Mouse (Mus musculus) midbrain, postnatal 0 days (tissue): ENCODE results near the gene Add2. TPM values are rescaled to one million over a fixed set of nuclear protein-coding genes. Genes with fewer than 3 reads are reported as not detected.

Source experiments
- ATAC-seq: fragments of 200-750 bp; cut with Nextera tagmentation; 2 replicates; pipeline ENCODE4 v1.8.0; 2017; ENCODE audit warnings: moderate number of reproducible peaks, mild to moderate bottlenecking, moderate TSS enrichment, moderate library complexity; ENCODE audit not compliant: low FRiP score
- DNase-seq: peaks from one replicate; pipeline ENCODE4 v3.0.0-alpha.2; 2015; ENCODE audit warnings: low spot score
- H3K27ac ChIP-seq: fragments of 300-500 bp; sonication (generic); 2 replicates; pipeline ENCODE4 v1.5.1; 2014; ENCODE audit warnings: low read depth, mild to moderate bottlenecking, low read length, mixed read lengths
- H3K27me3 ChIP-seq: fragments of 300-500 bp; sonication (generic); 2 replicates; pipeline ENCODE4 v1.6.1; 2014; ENCODE audit warnings: low read length, control low read depth, mixed read lengths; ENCODE audit not compliant: insufficient read depth
- H3K36me3 ChIP-seq: fragments of 300-500 bp; sonication (generic); 2 replicates; pipeline ENCODE4 v1.6.1; 2014; ENCODE audit warnings: low read length, control low read depth, mixed read lengths; ENCODE audit not compliant: insufficient read depth
- H3K4me1 ChIP-seq: fragments of 300-500 bp; sonication (generic); 2 replicates; pipeline ENCODE4 v1.6.1; 2014; ENCODE audit warnings: mild to moderate bottlenecking, control low read depth, antibody characterized with exemption, low read length, mixed read lengths; ENCODE audit not compliant: insufficient read depth
- H3K4me2 ChIP-seq: fragments of 300-500 bp; sonication (generic); 2 replicates; pipeline ENCODE4 v1.6.1; 2014; ENCODE audit warnings: low read depth, mild to moderate bottlenecking, low read length, mixed read lengths; ENCODE audit not compliant: poor library complexity, severe bottlenecking
- H3K4me3 ChIP-seq: fragments of 300-500 bp; sonication (generic); 2 replicates; pipeline ENCODE4 v1.5.1; 2014; ENCODE audit warnings: low read depth, mild to moderate bottlenecking, low read length, moderate library complexity
- H3K9ac ChIP-seq: fragments of 300-500 bp; sonication (generic); replicated peaks from 2 replicates; pipeline ENCODE4 v1.6.1; 2014; ENCODE audit warnings: mild to moderate bottlenecking, low read length, moderate library complexity, mixed read lengths; ENCODE audit not compliant: poor library complexity, severe bottlenecking
- H3K9me3 ChIP-seq: fragments of 300-500 bp; sonication (generic); 2 replicates; pipeline ENCODE4 v1.6.1; 2016; ENCODE audit warnings: low read length, control low read depth
- CTCF ChIP-seq: IDR thresholded peaks from 2 replicates; pipeline ENCODE4 v1.5.1; 2016; ENCODE audit warnings: antibody characterized with exemption, mild to moderate bottlenecking
- WGBS: fragments of 180-500 bp; shearing (Covaris S2); extraction: QIAGEN DNeasy Blood & Tissue Kit; methylation state at CpG from one replicate; pipeline ENCODE4 v1.1.7; 2014; 5-methylcytosine and 5-hydroxymethylcytosine counted together
- polyA plus RNA-seq: library from polyadenylated mRNA; unstranded; fragments of >200 nt; fragmentation: Nextera tagmentation; extraction: Ambion mirVana; gene quantifications from 2 replicates; pipeline ENCODE4 v1.2.1, GENCODE M21; 2015
- total RNA-seq: library from RNA; depleted of rRNA; stranded (reverse); fragments of >200 nt; gene quantifications from 2 replicates; pipeline ENCODE4 v1.2.3, GENCODE M21; 2014; rRNA removed

Gene Add2
- total and polyA plus RNA-seq, 2 experiments from 2014 or later = 124 to 159 TPM

GRCm38 (mm10) chr6:86161586-86161985 lies 133.1 kb downstream of the Add2 start:
- H3K9me3 ChIP-seq = no peaks in the 10 kb centered on the region
- H3K9ac ChIP-seq = no peak overlapping the region
- H3K4me3 ChIP-seq = no peak overlapping the region
- H3K36me3 ChIP-seq = no peaks in the 10 kb centered on the region
- DNase-seq = no peak
- 61% methylated on average over 7 of the region's 7 CpGs for WGBS
- H3K27ac ChIP-seq = no peak overlapping the region
- H3K4me2 ChIP-seq = no peak overlapping the region
- H3K27me3 ChIP-seq = no peaks in the 10 kb centered on the region
- no peak for TF ChIP-seq CTCF
- ATAC-seq = no peak
- no peaks in the 10 kb centered on the region for H3K4me1 ChIP-seq

- TF ChIP-seq CTCF = no peak
- no peak for ATAC-seq
- H3K27ac ChIP-seq = no peak overlapping the region
Observed at GRCm38 (mm10) chr6:86164028-86164427, 135.5 kb downstream of the Add2 start.

DNA sequence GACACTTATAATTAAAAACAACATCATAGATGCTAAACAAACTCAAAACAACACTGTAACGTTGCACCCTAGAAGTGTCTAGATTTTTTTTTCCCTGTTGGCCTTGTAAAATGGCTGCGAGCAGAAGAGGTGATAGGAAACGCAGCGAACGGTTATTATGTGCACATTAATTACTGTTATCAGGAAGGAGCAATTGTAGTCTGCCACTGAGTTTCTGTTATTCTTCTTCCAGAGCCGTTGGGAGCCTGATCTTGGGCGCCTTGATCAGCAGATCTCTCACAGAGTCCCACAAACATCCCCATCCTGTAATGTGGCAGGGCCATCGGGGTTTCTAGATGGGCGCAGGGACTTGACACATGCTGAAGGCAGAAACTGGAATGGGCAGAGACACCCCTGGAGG lies 137.9 kb downstream of the Add2 start:
- no peak for TF ChIP-seq CTCF
- WGBS = 76% methylated on average over 9 of the region's 9 CpGs
- Histone ChIP-seq H3K4me2 (no peak overlapping the region), H3K27me3 (no peaks in the 10 kb centered on the region), H3K9ac (no peak overlapping the region), H3K36me3 (no peaks in the 10 kb centered on the region), H3K9me3 (no peaks in the 10 kb centered on the region), H3K4me3 (no peak overlapping the region), H3K4me1 (no peaks in the 10 kb centered on the region), H3K27ac (no peak overlapping the region)
- DNase-seq (no peak), ATAC-seq (no peak)

More at GRCm38 (mm10) chr6:86164028-86164427, 135.5 kb downstream of the Add2 start:
- 46% methylated on average over 3 of the region's 3 CpGs for WGBS
- Histone ChIP-seq H3K4me1 (no peaks in the 10 kb centered on the region), H3K4me2 (no peak overlapping the region), H3K9me3 (no peaks in the 10 kb centered on the region), H3K9ac (no peak overlapping the region), H3K27me3 (no peaks in the 10 kb centered on the region), H3K4me3 (no peak overlapping the region), H3K36me3 (no peaks in the 10 kb centered on the region)
- DNase-seq = no peak

DNA sequence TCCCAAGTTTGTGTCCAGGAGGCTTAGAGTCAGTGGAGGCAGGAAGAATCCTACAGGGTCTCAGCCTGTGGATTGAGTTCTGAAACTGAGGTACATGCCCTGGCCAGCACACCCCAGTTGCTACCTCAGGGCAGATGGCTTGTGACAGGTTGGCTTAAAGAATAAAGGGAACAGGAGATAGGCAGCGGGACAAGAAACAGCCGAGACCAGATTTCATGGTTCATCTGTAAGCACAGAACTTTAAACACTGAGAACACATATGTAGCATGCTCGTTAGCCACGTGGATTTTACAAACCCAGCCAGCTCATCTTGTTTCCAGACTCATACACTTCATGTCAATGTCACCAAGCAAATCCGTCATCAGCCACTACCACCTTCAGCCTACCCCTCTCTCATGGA lies 139.4 kb downstream of the Add2 start:
- 74% methylated on average over 5 of the region's 5 CpGs for WGBS
- Histone ChIP-seq H3K36me3 (no peaks in the 10 kb centered on the region), H3K27me3 (no peaks in the 10 kb centered on the region), H3K4me2 (no peak overlapping the region), H3K4me1 (no peaks in the 10 kb centered on the region), H3K4me3 (no peak overlapping the region), H3K9ac (no peak overlapping the region), H3K27ac (no peak overlapping the region), H3K9me3 (no peaks in the 10 kb centered on the region)
- TF ChIP-seq CTCF = no peak
- ATAC-seq (no peak), DNase-seq (no peak)

DNA sequence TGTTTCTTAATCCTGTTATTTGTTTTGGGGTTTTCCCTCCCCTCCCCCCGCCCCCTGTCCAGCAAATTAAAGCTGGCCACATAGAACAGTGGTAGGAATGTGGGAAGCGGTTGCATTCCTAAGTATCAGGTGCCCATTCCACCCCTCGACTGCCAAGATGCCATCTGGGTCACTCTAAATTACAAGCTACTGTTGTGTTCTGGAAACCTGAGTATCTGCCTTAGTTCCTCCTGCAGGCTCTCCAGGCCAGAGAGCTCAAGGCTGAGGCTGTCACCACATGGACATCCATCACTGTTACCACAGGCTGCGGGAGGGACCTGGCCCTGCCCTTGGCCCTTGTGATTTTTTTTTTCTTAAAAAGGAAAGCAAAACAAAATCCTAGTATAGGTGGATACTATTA lies 140.7 kb downstream of the Add2 start:
- TF ChIP-seq CTCF = no peak
- Histone ChIP-seq H3K9ac (no peak overlapping the region), H3K4me3 (no peak overlapping the region), H3K27me3 (no peaks in the 10 kb centered on the region), H3K4me1 (no peaks in the 10 kb centered on the region), H3K36me3 (no peaks in the 10 kb centered on the region), H3K27ac (no peak overlapping the region), H3K9me3 (no peaks in the 10 kb centered on the region), H3K4me2 (no peak overlapping the region)
- ATAC-seq = no peak
- DNase-seq = no peak
- WGBS = 64% methylated on average over 4 of the region's 4 CpGs

Other genes with a start within 250 kb of the Add2 start
- 1.1 TPM in 1 of 2 replicates, not detected in the other for gene Nat8f6, start 207.7 kb upstream of the Add2 start, total RNA-seq
- gene Nat8f6, start 207.7 kb upstream of the Add2 start, polyA plus RNA-seq = not detected in 2 replicates
- 0.49 TPM in 1 of 2 replicates, not detected in the other for gene Nat8f5, start 207.7 kb upstream of the Add2 start, total RNA-seq
- gene Nat8f5, start 207.7 kb upstream of the Add2 start, polyA plus RNA-seq = 0.52 and 0.73 TPM in 2 replicates
- gene Nat8, start 196.6 kb upstream of the Add2 start, total RNA-seq = 0.49 TPM in 1 of 2 replicates, not detected in the other
- 0.54 and 0.91 TPM in 2 replicates for gene Nat8, start 196.6 kb upstream of the Add2 start, polyA plus RNA-seq
- not detected in 2 replicates for gene Nat8f2, start 159.5 kb upstream of the Add2 start, total RNA-seq
- gene Nat8f2, start 159.5 kb upstream of the Add2 start, polyA plus RNA-seq = 0.06 TPM in 1 of 2 replicates, not detected in the other
- 4.9 and 6.2 TPM in 2 replicates for gene Nat8f4, start 123.8 kb upstream of the Add2 start, total RNA-seq
- gene Nat8f4, start 123.8 kb upstream of the Add2 start, polyA plus RNA-seq = 5.6 and 6.4 TPM in 2 replicates
- 43.7 and 44.3 TPM in 2 replicates for gene Tprkb, start 116.8 kb upstream of the Add2 start, total RNA-seq
- 51.7 and 61.5 TPM in 2 replicates for gene Tprkb, start 116.8 kb upstream of the Add2 start, polyA plus RNA-seq
- gene Nat8f1, start 113.0 kb upstream of the Add2 start, total RNA-seq = 9.3 and 11.2 TPM in 2 replicates
- gene Nat8f1, start 113.0 kb upstream of the Add2 start, polyA plus RNA-seq = 19.8 and 19.9 TPM in 2 replicates
- 82.8 and 90.2 TPM in 2 replicates for gene Dusp11, start 67.0 kb upstream of the Add2 start, total RNA-seq
- 26.0 and 36.0 TPM in 2 replicates for gene Dusp11, start 67.0 kb upstream of the Add2 start, polyA plus RNA-seq
- not detected in 2 replicates for gene Figla, start 12.5 kb upstream of the Add2 start, total RNA-seq
- not detected in 2 replicates for gene Figla, start 12.5 kb upstream of the Add2 start, polyA plus RNA-seq
- 32.1 and 37.1 TPM in 2 replicates for gene Tgfa, start 166.5 kb downstream of the Add2 start, total RNA-seq
- 15.3 and 16.8 TPM in 2 replicates for gene Tgfa, start 166.5 kb downstream of the Add2 start, polyA plus RNA-seq